Mouse (Mus musculus) limb, embryonic 13.5 days (tissue): ENCODE measurements around the gene Rhebl1. TPM values are rescaled to one million over a fixed set of nuclear protein-coding genes. Genes with fewer than 3 reads are reported as not detected.
A peak's percentile ranks its signal among the peaks of the same experiment; 100 is the strongest.

Experiments
- ATAC-seq: fragments of 200-750 bp; cut with Nextera tagmentation; 2 replicates; pipeline ENCODE4 v1.8.0; 2017; ENCODE audit warnings: low read depth, moderate number of reproducible peaks, moderate TSS enrichment; ENCODE audit not compliant: low FRiP score
- H3K27ac ChIP-seq: fragments of 300-500 bp; sonication (generic); 2 replicates; pipeline ENCODE4 v1.5.1; 2015; ENCODE audit warnings: inconsistent platforms, mild to moderate bottlenecking, moderate library complexity
- H3K27me3 ChIP-seq: fragments of 300-500 bp; sonication (generic); 2 replicates; pipeline ENCODE4 v1.6.1; 2015; ENCODE audit warnings: mild to moderate bottlenecking, inconsistent platforms
- H3K36me3 ChIP-seq: fragments of 300-500 bp; sonication (generic); 2 replicates; pipeline ENCODE4 v1.6.1; 2015; ENCODE audit warnings: inconsistent platforms, mild to moderate bottlenecking, moderate library complexity
- H3K4me1 ChIP-seq: fragments of 300-500 bp; sonication (generic); 2 replicates; pipeline ENCODE4 v1.6.1; 2015; ENCODE audit warnings: inconsistent platforms
- H3K4me2 ChIP-seq: fragments of 300-500 bp; sonication (generic); replicated peaks from 2 replicates; pipeline ENCODE4 v1.6.1; 2015; ENCODE audit warnings: inconsistent platforms, mild to moderate bottlenecking, moderate library complexity
- H3K4me3 ChIP-seq: fragments of 300-500 bp; sonication (generic); 2 replicates; pipeline ENCODE4 v1.5.1; 2015; ENCODE audit warnings: moderate library complexity, mild to moderate bottlenecking, inconsistent platforms
- H3K9ac ChIP-seq: fragments of 300-500 bp; sonication (generic); 2 replicates; pipeline ENCODE4 v1.6.1; 2015; ENCODE audit warnings: mild to moderate bottlenecking, inconsistent platforms
- H3K9me3 ChIP-seq: fragments of 300-500 bp; sonication (generic); 2 replicates; pipeline ENCODE4 v1.6.1; 2016; ENCODE audit warnings: inconsistent platforms
- WGBS: fragments of 180-500 bp; shearing (Covaris S2); methylation state at CpG from one replicate; pipeline ENCODE4 v1.1.7; 2015; 5-methylcytosine and 5-hydroxymethylcytosine counted together
- polyA plus RNA-seq: library from polyadenylated mRNA; unstranded; fragments of >200 nt; fragmentation: Nextera tagmentation; extraction: Ambion mirVana; gene quantifications from 2 replicates; pipeline ENCODE4 v1.2.1, GENCODE M21; 2015

The Rhebl1 gene
- polyA plus RNA-seq, 1 experiment from 2014 or later = 18.4 TPM

GRCm38 (mm10) chr15:98837006-98837742 lies 57.2 kb downstream of the Rhebl1 start:
- no peak overlapping the region for H3K4me2 ChIP-seq
- H3K27me3 ChIP-seq = no peaks in the 10 kb centered on the region
- peaks cover under 1% of the 10 kb centered on the region; the same call in 1 of the 2 replicates for H3K4me1 ChIP-seq
- 92% methylated on average over 21 of the region's 21 CpGs for WGBS
- peaks cover 92% of the 10 kb centered on the region for H3K36me3 ChIP-seq
- ATAC-seq = no peak
- H3K27ac ChIP-seq = no peak overlapping the region
- H3K9me3 ChIP-seq = no peaks in the 10 kb centered on the region
- no peak overlapping the region for H3K9ac ChIP-seq
- no peak overlapping the region for H3K4me3 ChIP-seq

- H3K36me3 ChIP-seq = peaks cover 74% of the 10 kb centered on the region
- no peaks in the 10 kb centered on the region for H3K27me3 ChIP-seq
- H3K9me3 ChIP-seq = no peaks in the 10 kb centered on the region
- H3K4me3 ChIP-seq = no peak overlapping the region
- no peak overlapping the region; the same call in 1 of the 2 replicates for H3K9ac ChIP-seq
- 94% methylated on average over 14 of the region's 14 CpGs for WGBS
- no peak overlapping the region for H3K4me2 ChIP-seq
- H3K27ac ChIP-seq = no peak overlapping the region
- peaks cover 7% of the 10 kb centered on the region; the same call in 1 of the 2 replicates for H3K4me1 ChIP-seq
- ATAC-seq = no peak
Measured at GRCm38 (mm10) chr15:98835291-98835690, 59.0 kb downstream of the Rhebl1 start.

- Histone ChIP-seq H3K36me3 (peaks cover 61% of the 10 kb centered on the region), H3K9ac (no peak overlapping the region), H3K27ac (no peak overlapping the region), H3K4me2 (no peak overlapping the region), H3K4me3 (no peak overlapping the region), H3K4me1 (peaks cover 18% of the 10 kb centered on the region), H3K27me3 (no peaks in the 10 kb centered on the region), H3K9me3 (no peaks in the 10 kb centered on the region)
- WGBS = 85% methylated on average over 13 of the region's 13 CpGs
- no peak for ATAC-seq
Measured at GRCm38 (mm10) chr15:98834059-98834458, 60.3 kb downstream of the Rhebl1 start.

- peaks cover 19% of the 10 kb centered on the region for H3K4me1 ChIP-seq
- no peak overlapping the region for H3K4me2 ChIP-seq
- H3K27ac ChIP-seq = no peak overlapping the region
- no peaks in the 10 kb centered on the region for H3K27me3 ChIP-seq
- H3K9ac ChIP-seq = no peak overlapping the region
- H3K36me3 ChIP-seq = peaks cover 53% of the 10 kb centered on the region
- H3K4me3 ChIP-seq = no peak overlapping the region
- no peaks in the 10 kb centered on the region for H3K9me3 ChIP-seq
- ATAC-seq = no peak
- 81% methylated on average over 11 of the region's 11 CpGs for WGBS
Measured at GRCm38 (mm10) chr15:98833281-98833680, 61.1 kb downstream of the Rhebl1 start.

DNA sequence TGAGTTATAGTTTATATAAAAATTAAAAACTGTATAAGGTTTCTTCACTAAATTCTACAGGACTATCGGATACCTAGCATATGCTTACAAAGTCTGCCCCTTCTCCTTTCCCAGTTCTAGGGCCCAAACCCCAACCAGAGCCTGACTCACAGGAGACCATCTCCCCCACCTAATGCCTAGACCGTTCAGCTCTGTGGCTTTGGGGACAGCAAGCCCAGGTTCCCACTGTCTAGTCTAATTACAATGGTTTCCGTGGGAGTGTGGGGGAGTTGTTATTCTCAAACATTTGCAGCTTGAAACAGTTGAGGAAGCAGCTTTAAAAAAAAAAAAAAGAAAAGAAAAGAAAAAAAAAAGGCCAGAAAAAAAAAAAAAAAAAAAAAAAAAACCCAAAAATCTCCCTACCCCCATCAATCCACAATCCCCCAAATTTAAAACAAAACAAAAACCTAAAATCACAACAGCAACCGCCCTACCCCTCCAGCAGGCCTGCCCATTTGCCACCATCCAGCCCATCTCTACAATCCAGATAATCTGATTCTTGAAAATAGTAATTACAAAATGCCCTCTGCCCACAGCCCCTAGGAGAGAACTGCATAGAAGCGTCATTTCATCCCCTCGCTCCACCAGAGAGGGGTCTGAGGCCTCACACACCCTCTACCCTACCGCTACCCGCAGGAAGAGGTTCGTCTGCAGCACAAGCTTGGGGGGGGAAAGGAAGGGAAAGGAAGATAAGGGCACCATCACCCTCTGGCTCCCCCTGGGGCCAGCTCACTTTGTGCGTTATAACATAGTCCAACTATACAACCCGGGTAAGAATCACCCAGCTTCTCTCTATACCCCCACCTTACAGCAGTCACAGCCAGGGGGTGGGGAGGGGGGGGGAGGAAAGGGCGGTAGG lies 61.9 kb downstream of the Rhebl1 start:
- WGBS = 67% methylated on average over 12 of the region's 12 CpGs
- Histone ChIP-seq H3K4me3 (peak overlapping the region; percentile 76; the same call in 1 of the 2 replicates), H3K27me3 (no peaks in the 10 kb centered on the region), H3K27ac (peak overlapping the region; percentile 94; the same call in 1 of the 2 replicates), H3K9ac (no peak overlapping the region), H3K4me1 (peaks cover 19% of the 10 kb centered on the region), H3K36me3 (peaks cover 49% of the 10 kb centered on the region), H3K9me3 (no peaks in the 10 kb centered on the region), H3K4me2 (peak overlapping the region; percentile 69)
- no peak for ATAC-seq

DNA sequence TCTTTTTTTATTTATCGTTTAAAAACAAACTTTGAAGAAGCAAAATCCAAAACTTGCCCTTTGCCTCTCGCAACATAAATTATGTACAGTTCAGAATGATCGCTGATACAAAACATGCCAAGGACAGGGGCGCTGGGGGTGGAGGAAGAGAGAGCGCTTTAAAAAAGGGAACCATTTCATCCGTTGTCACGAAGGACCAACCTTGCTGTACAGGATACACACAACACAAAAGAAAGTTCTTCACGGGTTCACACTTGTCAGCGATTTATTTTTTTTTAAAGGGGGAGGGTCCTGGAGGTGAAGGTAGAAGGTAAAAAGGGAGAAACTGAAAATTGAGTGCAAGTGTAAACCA lies 62.7 kb downstream of the Rhebl1 start:
- Histone ChIP-seq H3K9me3 (no peaks in the 10 kb centered on the region), H3K4me1 (peaks cover 19% of the 10 kb centered on the region), H3K36me3 (peaks cover 42% of the 10 kb centered on the region), H3K27ac (peak overlapping the region; percentile 94), H3K9ac (peak overlapping the region; percentile 84), H3K4me3 (peak overlapping the region; percentile 76), H3K27me3 (no peaks in the 10 kb centered on the region), H3K4me2 (peak overlapping the region; percentile 69)
- 18% methylated on average over 9 of the region's 9 CpGs for WGBS
- peak; percentile 29; the same call in 1 of the 2 replicates for ATAC-seq

GRCm38 (mm10) chr15:98830736-98831683 lies 63.3 kb downstream of the Rhebl1 start, which contains the start of gene Prkag1:
Prkag1 (minus strand) TSS chr15:98831521.
- peak; percentile 96 for ATAC-seq
- Histone ChIP-seq H3K4me1 (peaks cover 19% of the 10 kb centered on the region), H3K27me3 (no peaks in the 10 kb centered on the region), H3K36me3 (peaks cover 35% of the 10 kb centered on the region), H3K9me3 (no peaks in the 10 kb centered on the region), H3K4me3 (peak within 1 kb of the TSS; percentile 76), H3K9ac (peak within 1 kb of the TSS; percentile 84), H3K27ac (peak within 1 kb of the TSS; percentile 94), H3K4me2 (peak within 1 kb of the TSS; percentile 69)
- under 1% methylated on average over 58 of the region's 66 CpGs for WGBS

Other genes with a start within 250 kb of the Rhebl1 start
- gene Ddx23, start 231.6 kb downstream of the Rhebl1 start, polyA plus RNA-seq = 34.5 and 35.5 TPM in 2 replicates
- gene Rnd1, start 217.1 kb downstream of the Rhebl1 start, polyA plus RNA-seq = 0.87 and 1.1 TPM in 2 replicates
- 0.87 and 0.90 TPM in 2 replicates for gene Ccdc65, start 186.3 kb downstream of the Rhebl1 start, polyA plus RNA-seq
- 50.8 and 51.5 TPM in 2 replicates for gene Fkbp11, start 166.3 kb downstream of the Rhebl1 start, polyA plus RNA-seq
- gene Arf3, start 131.3 kb downstream of the Rhebl1 start, polyA plus RNA-seq = 39.1 and 41.0 TPM in 2 replicates
- gene Wnt10b, start 116.4 kb downstream of the Rhebl1 start, polyA plus RNA-seq = 2.1 and 2.4 TPM in 2 replicates
- not detected in 2 replicates for gene Wnt1, start 104.7 kb downstream of the Rhebl1 start, polyA plus RNA-seq
- 0.05 TPM in 1 of 2 replicates, not detected in the other for gene Ddn, start 85.0 kb downstream of the Rhebl1 start, polyA plus RNA-seq
- 93.4 and 94.5 TPM in 2 replicates for gene Prkag1, start 63.0 kb downstream of the Rhebl1 start, polyA plus RNA-seq
- gene Kmt2d, start 23.3 kb downstream of the Rhebl1 start, polyA plus RNA-seq = 14.7 and 14.9 TPM in 2 replicates
- 0.59 and 0.80 TPM in 2 replicates for gene Dhh, start 4.0 kb upstream of the Rhebl1 start, polyA plus RNA-seq
- gene Lmbr1l, start 23.7 kb upstream of the Rhebl1 start, polyA plus RNA-seq = 22.5 and 26.1 TPM in 2 replicates
- 1,632 and 1,683 TPM in 2 replicates for gene Tuba1b, start 40.0 kb upstream of the Rhebl1 start, polyA plus RNA-seq
- not detected in 2 replicates for gene Gm49450, start 59.0 kb upstream of the Rhebl1 start, polyA plus RNA-seq
- gene Tuba1a, start 59.2 kb upstream of the Rhebl1 start, polyA plus RNA-seq = 1,398 and 1,426 TPM in 2 replicates
- 143 and 149 TPM in 2 replicates for gene Tuba1c, start 135.4 kb upstream of the Rhebl1 start, polyA plus RNA-seq
- gene Prph, start 160.6 kb upstream of the Rhebl1 start, polyA plus RNA-seq = 1.0 and 1.2 TPM in 2 replicates
- gene Troap, start 180.0 kb upstream of the Rhebl1 start, polyA plus RNA-seq = 36.2 and 37.5 TPM in 2 replicates
- not detected in 2 replicates for gene C1ql4, start 193.3 kb upstream of the Rhebl1 start, polyA plus RNA-seq
- gene Dnajc22, start 198.6 kb upstream of the Rhebl1 start, polyA plus RNA-seq = 0.83 and 1.0 TPM in 2 replicates
- 50.3 and 50.5 TPM in 2 replicates for gene Spats2, start 231.4 kb upstream of the Rhebl1 start, polyA plus RNA-seq